Comparison of ENCODE assay signal across 9 mouse cellular contexts in the genomic region with DNA sequence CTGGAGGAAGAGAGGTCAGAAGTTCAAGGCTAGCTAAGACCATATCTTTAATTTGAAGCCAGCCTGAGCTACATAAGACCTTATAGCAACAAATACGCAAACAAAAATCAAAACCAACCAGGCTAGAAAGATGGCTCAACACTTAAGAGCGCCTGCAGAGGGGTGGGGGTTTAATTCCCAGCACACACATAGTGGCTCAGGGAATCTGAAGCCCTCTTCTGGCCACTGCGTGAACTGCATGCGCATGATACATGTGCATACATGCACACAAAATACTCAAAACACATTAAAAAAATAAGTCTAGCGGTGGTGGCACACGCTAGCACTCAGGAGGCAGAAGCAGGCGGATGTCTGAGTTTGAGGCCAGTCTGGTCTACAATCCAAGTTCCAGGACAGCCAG. TPM values are rescaled to one million over a fixed set of nuclear protein-coding genes. Genes with fewer than 3 reads are reported as not detected.
DNase-seq lines count a peak whose midpoint lies in the region; ATAC-seq and TF ChIP-seq lines count a peak whose summit lies in the region.
"Had no signal": no experiment of that assay in that cellular context is flagged by ENCODE, and none has a peak within 500 bp of the region (broad histone marks: within the 10 kb centered on the region; RNA-seq: fewer than 3 reads in every experiment).

No protein-coding gene starts in this region.

- H3K4me2 ChIP-seq in midbrain, embryonic 14.5 days (ENCODE audit: low read length), result no peak overlapping the region
- H3K4me2 ChIP-seq in midbrain, embryonic 15.5 days, result no peak overlapping the region

- no peak overlapping the region for H3K4me3 ChIP-seq in heart, adult 2 months
- no peak overlapping the region for H3K4me3 ChIP-seq in midbrain, embryonic 14.5 days (replicated peaks; ENCODE audit: low read depth, low read length)
- H3K4me3 ChIP-seq in midbrain, embryonic 15.5 days, result no peak overlapping the region

- TF ChIP-seq POLR2A in heart, adult 2 months (IDR thresholded peaks at IDR 0.05; ENCODE audit: insufficient read depth, low read depth, low read length), result no peak

- peaks cover 15% of the 10 kb centered on the region for H3K27me3 ChIP-seq in heart, adult 2 months (ENCODE audit: control insufficient read depth, insufficient read depth, low read length)
- peaks cover 67% of the 10 kb centered on the region for H3K27me3 ChIP-seq in midbrain, embryonic 14.5 days (ENCODE audit: control insufficient read depth, insufficient read depth, low read length)
- peaks cover 76% of the 10 kb centered on the region for H3K27me3 ChIP-seq in midbrain, embryonic 15.5 days (replicated peaks)

- no peak for DNase-seq in heart, adult 2 months
- DNase-seq in heart, postnatal 4 days, result no peak
- peak; percentile 53 for DNase-seq in midbrain, embryonic 14.5 days
- peak; percentile 57 for DNase-seq in NIH3T3 (ENCODE audit: low read depth)
- peak; percentile 34 for DNase-seq in lung, postnatal 36 days
- no peak for DNase-seq in frontal cortex, postnatal 10 days (ENCODE audit: low spot score in 2 of 2)
- no peak for DNase-seq in cerebellum, postnatal 36 days
- DNase-seq: heart, postnatal 36 days had no signal

- H3K27ac ChIP-seq in heart, adult 2 months, result no peak overlapping the region
- H3K27ac ChIP-seq in midbrain, embryonic 14.5 days (replicated peaks; ENCODE audit: low read depth, low read length), result no peak overlapping the region
- no peak overlapping the region for H3K27ac ChIP-seq in midbrain, embryonic 15.5 days

- peak; percentile 67 for TF ChIP-seq CTCF in heart, adult 2 months (IDR thresholded peaks at IDR 0.05)

- H3K79me2 ChIP-seq in heart, adult 2 months (replicated peaks; ENCODE audit: control insufficient read depth, insufficient read depth, low read length), result no peaks in the 10 kb centered on the region

- ATAC-seq in midbrain, embryonic 14.5 days (ENCODE audit: low FRiP score, low TSS enrichment), result no peak
- no peak for ATAC-seq in midbrain, embryonic 15.5 days (replicated peaks)

- intact Hi-C loops in heart, adult 2 months (cut with DNase I), result no loop called here

- WGBS in heart, adult 2 months, result 43% methylated on average over 7 of the region's 7 CpGs
- WGBS in midbrain, embryonic 14.5 days, result 50% methylated on average over 7 of the region's 7 CpGs
- WGBS in midbrain, embryonic 15.5 days, result 46% methylated on average over 7 of the region's 7 CpGs

- TF ChIP-seq EP300 in heart, adult 2 months (IDR thresholded peaks at IDR 0.05; ENCODE audit: insufficient read depth, low read depth, low read length), result no peak

- 0 out of 2 replicates have a peak, but pooled peaks cover 2% of the 10 kb centered on the region for H3K9me3 ChIP-seq in midbrain, embryonic 14.5 days (ENCODE audit: control insufficient read depth, low read length)
- H3K9me3 ChIP-seq in midbrain, embryonic 15.5 days, result no peaks in the 10 kb centered on the region

- no peaks in the 10 kb centered on the region for H3K4me1 ChIP-seq in heart, adult 2 months (ENCODE audit: control insufficient read depth, insufficient read depth, low read length)
- 0 out of 2 replicates have a peak, but pooled peaks cover 2% of the 10 kb centered on the region for H3K4me1 ChIP-seq in midbrain, embryonic 14.5 days (ENCODE audit: control insufficient read depth, insufficient read depth, low read length)
- H3K4me1 ChIP-seq in midbrain, embryonic 15.5 days, result peaks cover 11% of the 10 kb centered on the region

- H3K36me3 ChIP-seq in heart, adult 2 months (ENCODE audit: control insufficient read depth, insufficient read depth, low read length), result no peaks in the 10 kb centered on the region
- no peaks in the 10 kb centered on the region for H3K36me3 ChIP-seq in midbrain, embryonic 14.5 days (ENCODE audit: control insufficient read depth, insufficient read depth, low read length)
- no peaks in the 10 kb centered on the region for H3K36me3 ChIP-seq in midbrain, embryonic 15.5 days (replicated peaks)

- H3K9ac ChIP-seq in heart, adult 2 months (ENCODE audit: low read depth, low read length), result no peak overlapping the region
- H3K9ac ChIP-seq in midbrain, embryonic 14.5 days (replicated peaks; ENCODE audit: low read length), result no peak overlapping the region
- no peak overlapping the region for H3K9ac ChIP-seq in midbrain, embryonic 15.5 days

RNA-seq across cellular contexts. Expression of a gene that starts 3.9 kb away (rescaled TPM):
- not detected for total RNA-seq in heart, adult 2 months (2021)
- not detected in 2 replicates for polyA plus RNA-seq in heart, adult 2 months (2012; rRNA removed)
- total RNA-seq in heart, postnatal 4 days (2021), result not detected
- 1.3 and 4.1 TPM in 2 replicates for polyA plus RNA-seq in midbrain, embryonic 14.5 days (2014; fragmentation: Nextera tagmentation; extraction: Ambion mirVana)
- 2.0 and 2.9 TPM in 2 replicates for polyA plus RNA-seq in midbrain, embryonic 15.5 days (2015; fragmentation: Nextera tagmentation; extraction: Ambion mirVana)
- total RNA-seq: heart, postnatal 36 days had no signal

RNA-seq across cellular contexts. Expression of a gene that starts 7.8 kb away (rescaled TPM):
- under 1 TPM; 0.20 to 0.29 TPM for total RNA-seq in heart, adult 2 months (2021)
- 0.23 and 0.70 TPM in 2 replicates for polyA plus RNA-seq in heart, adult 2 months (2012; rRNA removed)
- under 1 TPM; 0.36 to 0.50 TPM for total RNA-seq in heart, postnatal 4 days (2021)
- not detected in 2 replicates for polyA plus RNA-seq in midbrain, embryonic 14.5 days (2014; fragmentation: Nextera tagmentation; extraction: Ambion mirVana)
- 0.17 TPM in 1 of 2 replicates, not detected in the other for polyA plus RNA-seq in midbrain, embryonic 15.5 days (2015; fragmentation: Nextera tagmentation; extraction: Ambion mirVana)

RNA-seq across cellular contexts. Expression of a gene that starts 22.7 kb away (rescaled TPM):
- 10 to 100 TPM; 18.9 to 20.0 TPM for total RNA-seq in heart, adult 2 months (2021)
- 30.6 and 41.0 TPM in 2 replicates for polyA plus RNA-seq in heart, adult 2 months (2012; rRNA removed)
- 10 to 100 TPM; 40.9 to 43.7 TPM for total RNA-seq in heart, postnatal 4 days (2021)
- 57.5 and 63.3 TPM in 2 replicates for polyA plus RNA-seq in midbrain, embryonic 14.5 days (2014; fragmentation: Nextera tagmentation; extraction: Ambion mirVana)
- polyA plus RNA-seq in midbrain, embryonic 15.5 days (2015; fragmentation: Nextera tagmentation; extraction: Ambion mirVana), result 103 and 106 TPM in 2 replicates

RNA-seq across cellular contexts. Expression of a gene that starts 23.5 kb away (rescaled TPM):
- under 1 TPM; 0.45 to 0.50 TPM for total RNA-seq in heart, adult 2 months (2021)
- polyA plus RNA-seq in heart, adult 2 months (2012; rRNA removed), result 0.12 and 0.23 TPM in 2 replicates
- 1 to 10 TPM in 1 of 2 experiments, under 1 TPM in 1; 0.93 to 1.2 TPM for total RNA-seq in heart, postnatal 4 days (2021)
- 0.57 and 0.66 TPM in 2 replicates for polyA plus RNA-seq in midbrain, embryonic 14.5 days (2014; fragmentation: Nextera tagmentation; extraction: Ambion mirVana)
- polyA plus RNA-seq in midbrain, embryonic 15.5 days (2015; fragmentation: Nextera tagmentation; extraction: Ambion mirVana), result 0.52 and 0.81 TPM in 2 replicates

RNA-seq across cellular contexts. Expression of a gene that starts 45.6 kb away (rescaled TPM):
- total RNA-seq in heart, adult 2 months (2021), result 100 to 1,000 TPM; 104 to 114 TPM
- polyA plus RNA-seq in heart, adult 2 months (2012; rRNA removed), result 95.7 and 200 TPM in 2 replicates
- 10 to 100 TPM; 88.9 to 89.3 TPM for total RNA-seq in heart, postnatal 4 days (2021)
- polyA plus RNA-seq in midbrain, embryonic 14.5 days (2014; fragmentation: Nextera tagmentation; extraction: Ambion mirVana), result 56.5 and 72.8 TPM in 2 replicates
- 72.7 and 84.7 TPM in 2 replicates for polyA plus RNA-seq in midbrain, embryonic 15.5 days (2015; fragmentation: Nextera tagmentation; extraction: Ambion mirVana)

Comparison
In these comparisons a context has a peak if more than half of its experiments do, and no peak if none do; other contexts are left out.
1. DNase-seq: peak in midbrain, embryonic 14.5 days (single experiment), NIH3T3 (single experiment) and lung, postnatal 36 days (single experiment); none in heart, adult 2 months (0 of 2), heart, postnatal 4 days (single experiment), frontal cortex, postnatal 10 days (0 of 2) and cerebellum, postnatal 36 days (0 of 2).